Mouse (Mus musculus) left cerebral cortex, postnatal 10 days (tissue): ENCODE results near the gene Med12l. TPM values are rescaled to one million over a fixed set of nuclear protein-coding genes. Genes with fewer than 3 reads are reported as not detected.

ENCODE experiments used
- DNase-seq, 2 experiments: peaks; one replicate each; pipeline ENCODE4 v3.0.0; 2021 to 2022; ENCODE audit warnings: low spot score in 2 of 2, mixed read lengths in 1 of 2; ENCODE audit errors: extremely low spot score in 1 of 2
- intact Hi-C: fragments of 180-260 bp; cut with DNase I; formaldehyde crosslinking; loops from one replicate; pipeline ENCODE4 v1.15.1; 2025
- total RNA-seq, 2 experiments: library from RNA; stranded (reverse); gene quantifications; 2 replicates each; pipeline ENCODE4 v1.2.3; 2021

Med12l gene
- total RNA-seq, 2 experiments from 2014 or later, result 30.0 to 30.3 TPM

GRCm38 (mm10) chr3:59157048-59157447 lies 151.4 kb downstream of the Med12l start:
- no peak for DNase-seq

DNA sequence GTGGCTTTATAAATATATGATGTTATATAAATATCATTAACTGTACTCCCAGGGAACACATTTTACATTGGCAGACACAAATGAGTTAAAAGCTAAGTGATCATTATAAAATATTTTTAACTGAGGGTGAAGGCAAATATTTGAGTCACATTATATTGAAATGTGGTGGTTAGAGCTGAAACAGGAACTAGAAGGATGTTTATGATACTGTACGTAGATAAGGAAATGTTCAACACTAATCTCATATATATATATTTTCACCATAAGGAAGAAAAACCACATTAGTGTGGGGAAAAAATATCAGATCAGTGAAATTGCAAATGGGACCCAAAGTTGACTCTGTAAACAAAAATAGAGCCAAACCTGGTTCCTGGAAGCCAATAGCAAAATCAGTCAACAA lies 154.8 kb downstream of the Med12l start:
- intact Hi-C loops, result no loop called here
- DNase-seq, result no peak

More at GRCm38 (mm10) chr3:59157048-59157447, 151.4 kb downstream of the Med12l start:
- intact Hi-C loops, result no loop called here

- intact Hi-C loops, result no loop called here
- no peak for DNase-seq
Observed at GRCm38 (mm10) chr3:59167417-59168054, 161.9 kb downstream of the Med12l start.

DNA sequence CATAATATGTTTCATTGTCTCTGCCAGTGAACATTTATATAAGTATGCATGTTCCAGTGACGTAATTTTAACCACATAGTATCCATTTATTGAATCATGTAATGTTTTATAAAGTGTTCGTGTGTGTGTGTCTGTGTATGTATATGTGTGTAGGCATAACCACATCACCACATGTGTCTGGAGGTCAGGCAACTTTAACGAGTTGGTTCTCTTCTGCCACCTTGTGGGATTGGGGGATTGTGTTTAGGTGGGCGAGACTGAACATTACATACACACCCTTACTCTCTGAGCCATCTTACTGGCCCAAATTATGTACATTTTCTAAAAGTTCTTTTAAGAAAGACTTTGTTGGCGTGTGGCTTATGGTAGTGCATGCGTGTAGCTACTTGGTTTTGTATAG lies 162.9 kb downstream of the Med12l start:
- DNase-seq, result no peak
- intact Hi-C loops, result no loop called here

DNA sequence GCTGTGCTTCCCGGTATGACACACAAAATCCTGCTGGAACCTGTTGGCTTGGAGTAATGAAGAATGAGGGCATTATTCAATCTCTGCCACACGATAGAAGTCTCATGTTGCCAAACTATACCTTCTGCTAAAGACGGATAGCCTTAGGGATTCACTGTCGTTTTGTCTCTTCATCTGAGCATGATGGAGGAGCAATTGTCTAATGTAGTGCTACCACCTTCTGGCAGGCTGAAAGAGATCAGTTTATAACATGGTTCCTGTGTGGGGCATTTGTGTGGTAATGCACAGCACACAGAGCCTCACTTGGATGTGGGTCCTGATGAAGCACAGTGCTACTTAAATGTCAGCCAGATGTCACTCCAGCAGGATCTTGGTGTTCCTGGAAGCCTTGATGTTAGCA lies 163.6 kb downstream of the Med12l start:
- DNase-seq, result no peak
- intact Hi-C loops, result no loop called here

GRCm38 (mm10) chr3:59169921-59170627 lies 164.4 kb downstream of the Med12l start:
- intact Hi-C loops, result no loop called here
- no peak for DNase-seq

DNA sequence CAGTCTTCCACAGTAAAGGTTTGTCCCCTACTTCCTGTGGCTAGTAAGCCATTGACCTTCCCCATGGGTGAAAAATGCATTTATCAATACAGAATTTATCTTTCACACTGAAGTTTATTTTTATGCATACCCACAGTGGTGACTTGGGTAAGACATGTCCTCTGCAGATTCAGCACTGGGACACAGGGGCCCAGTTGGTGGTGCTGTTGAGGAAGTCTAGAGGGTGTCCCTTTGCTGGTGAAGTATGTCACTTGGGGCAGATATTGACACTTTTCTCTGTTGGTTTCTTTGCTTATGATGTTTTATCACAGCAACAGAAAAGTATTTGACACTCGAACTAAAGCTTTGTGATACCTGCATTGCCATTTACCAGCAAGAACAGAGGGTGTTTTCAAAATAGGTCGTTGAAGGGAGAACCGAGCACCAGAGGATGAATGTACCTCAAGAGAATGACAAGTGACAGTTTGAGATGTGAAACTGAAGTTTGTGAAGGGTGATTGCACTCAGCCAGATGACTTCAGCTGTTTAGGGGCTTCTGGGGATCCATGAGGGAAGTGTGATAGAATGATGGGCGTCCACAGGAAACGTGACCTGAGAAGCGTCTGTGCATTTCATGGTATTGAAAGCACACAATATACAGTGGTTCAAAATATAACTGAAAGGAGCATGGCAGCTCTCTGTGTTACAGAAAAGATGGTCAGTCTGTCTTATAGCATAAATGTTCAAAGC lies 169.0 kb downstream of the Med12l start:
- intact Hi-C loops, result no loop called here
- DNase-seq, result no peak

- DNase-seq, result peak; percentile 39 to 45
- intact Hi-C loops, result no loop called here
Observed at GRCm38 (mm10) chr3:59175234-59175633, 169.6 kb downstream of the Med12l start.

DNA sequence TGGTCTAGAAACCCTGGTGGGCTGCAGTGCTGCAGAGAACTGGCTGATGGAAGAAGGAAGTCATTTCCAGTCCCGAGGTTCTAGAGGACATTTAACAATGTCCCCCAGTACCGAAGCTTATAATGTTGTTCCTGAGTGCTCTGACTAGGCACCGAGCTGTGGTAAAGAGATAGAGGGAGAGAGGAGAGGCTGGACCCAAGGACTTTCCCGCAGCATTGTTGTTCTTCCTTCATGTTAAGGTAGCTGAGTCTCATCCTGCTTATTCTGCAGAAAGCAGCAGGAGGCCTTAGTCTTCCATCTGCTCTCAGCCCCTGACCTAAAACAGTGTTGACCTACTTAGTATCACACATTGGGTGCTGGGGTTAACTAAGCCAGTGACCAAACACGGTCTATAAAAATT lies 171.2 kb downstream of the Med12l start:
- intact Hi-C loops, result no loop called here
- no peak for DNase-seq

DNA sequence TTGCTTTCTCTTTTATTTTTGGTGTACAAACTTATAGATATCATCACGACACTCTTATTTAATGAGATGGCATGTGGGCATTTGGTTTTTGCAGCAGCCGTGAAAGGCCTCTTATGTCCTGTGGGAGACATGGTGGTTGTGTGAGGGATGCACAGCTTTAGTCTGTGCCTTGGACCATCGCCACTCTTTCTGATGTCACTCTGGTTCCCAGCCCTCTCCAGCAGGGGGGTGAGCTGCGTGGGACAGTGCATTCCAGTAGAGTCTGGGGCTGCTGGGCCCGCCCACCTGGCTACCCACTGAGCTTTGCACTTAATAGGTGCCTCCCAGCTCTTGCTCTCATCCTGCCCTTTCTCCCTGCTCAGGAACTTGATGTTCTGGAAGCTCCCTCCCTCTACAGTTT lies 175.5 kb downstream of the Med12l start:
- intact Hi-C loops, result no loop called here

GRCm38 (mm10) chr3:59182129-59182528 lies 176.5 kb downstream of the Med12l start:
- intact Hi-C loops, result no loop called here
- no peak for DNase-seq

More for the DNA sequence above, 175.5 kb downstream of the Med12l start:
- peak in 1 of 2 experiments; percentile 29 for DNase-seq

GRCm38 (mm10) chr3:59185662-59186061 lies 180.0 kb downstream of the Med12l start:
- no peak for DNase-seq
- intact Hi-C loops, result no loop called here

GRCm38 (mm10) chr3:59187336-59187735 lies 181.7 kb downstream of the Med12l start:
- intact Hi-C loops, result no loop called here

DNA sequence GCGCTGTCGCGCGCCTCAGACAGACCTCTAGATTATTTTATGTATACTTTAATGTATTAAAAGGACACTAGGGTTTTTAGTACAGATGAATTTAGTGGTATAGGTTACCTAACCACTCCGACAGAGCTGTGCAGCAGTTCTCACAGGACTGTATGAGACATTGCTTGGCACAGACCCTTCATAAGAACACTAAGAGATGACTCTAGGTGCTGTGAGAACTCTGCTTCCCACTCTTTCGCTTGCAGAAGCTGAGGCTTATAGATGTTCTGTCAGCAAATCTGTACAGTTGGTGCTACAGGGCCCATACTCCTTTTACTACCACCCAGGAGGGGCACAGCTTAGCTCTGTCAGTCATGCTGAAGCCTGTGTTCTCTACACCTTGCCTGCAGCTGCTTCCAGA lies 186.0 kb downstream of the Med12l start:
- intact Hi-C loops, result no loop called here
- no peak for DNase-seq

More at GRCm38 (mm10) chr3:59187336-59187735, 181.7 kb downstream of the Med12l start:
- no peak for DNase-seq

GRCm38 (mm10) chr3:59194099-59194498 lies 188.5 kb downstream of the Med12l start:
- intact Hi-C loops, result no loop called here
- no peak for DNase-seq

- intact Hi-C loops, result no loop called here
Observed at GRCm38 (mm10) chr3:59194938-59195337, 189.3 kb downstream of the Med12l start, which contains the start of gene Gpr87. TSS of gene Gpr87 (minus strand) at chr3:59195104.

GRCm38 (mm10) chr3:59197329-59197948 lies 191.8 kb downstream of the Med12l start:
- intact Hi-C loops, result no loop called here
- no peak for DNase-seq

More at GRCm38 (mm10) chr3:59194938-59195337, 189.3 kb downstream of the Med12l start, which contains the start of gene Gpr87:
- DNase-seq, result no peak

GRCm38 (mm10) chr3:59203802-59204520 lies 198.3 kb downstream of the Med12l start:
- intact Hi-C loops, result no loop called here
- no peak for DNase-seq
